Mouse (Mus musculus): ENCODE measurements around the gene Slc2a4.

Gene Slc2a4

DNA sequence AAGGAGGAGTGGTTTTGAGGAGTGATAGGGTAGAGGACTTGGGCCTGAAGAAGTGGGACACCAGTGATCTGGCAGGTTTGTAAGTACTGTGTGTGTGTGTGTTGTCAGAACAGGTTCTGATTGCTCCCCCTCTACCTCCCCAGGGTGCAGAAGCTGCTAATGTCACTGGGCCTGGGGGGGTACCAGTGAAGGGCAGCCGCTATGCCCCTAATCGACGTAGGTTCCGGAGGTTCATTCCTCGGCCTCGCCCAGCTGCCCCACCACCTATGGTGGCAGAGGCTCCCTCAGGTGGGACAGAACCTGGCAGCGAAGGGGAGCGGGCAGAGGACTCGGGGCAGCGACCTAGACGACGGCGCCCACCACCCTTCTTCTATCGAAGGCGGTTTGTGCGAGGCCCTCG is 8.3 kb downstream of the Slc2a4 start:
- peak; percentile 13 to 64 for DNase-seq (ENCODE audit: low spot score in 2 of 2)

DNA sequence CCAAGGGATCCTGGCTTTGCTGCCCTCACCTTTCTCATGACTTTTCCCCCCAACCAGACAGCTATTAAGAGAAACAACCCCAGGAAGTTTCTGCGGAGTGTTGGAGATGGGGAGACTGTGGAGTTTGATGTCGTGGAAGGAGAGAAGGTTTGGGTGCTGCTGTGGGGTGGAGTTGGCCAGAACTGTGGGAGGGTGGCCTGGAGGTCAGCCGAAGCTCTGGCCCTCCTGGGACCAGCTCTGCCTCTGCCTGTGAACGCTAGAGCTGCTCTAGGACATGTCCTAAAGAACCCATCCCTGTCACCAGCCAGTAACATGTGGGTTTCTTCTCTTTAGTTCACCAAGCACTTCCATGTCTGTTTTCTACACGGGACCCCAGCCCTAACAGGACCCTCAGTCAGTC is 8.8 kb downstream of the Slc2a4 start:
- no peak for DNase-seq (ENCODE audit: low spot score in 2 of 2)

DNA sequence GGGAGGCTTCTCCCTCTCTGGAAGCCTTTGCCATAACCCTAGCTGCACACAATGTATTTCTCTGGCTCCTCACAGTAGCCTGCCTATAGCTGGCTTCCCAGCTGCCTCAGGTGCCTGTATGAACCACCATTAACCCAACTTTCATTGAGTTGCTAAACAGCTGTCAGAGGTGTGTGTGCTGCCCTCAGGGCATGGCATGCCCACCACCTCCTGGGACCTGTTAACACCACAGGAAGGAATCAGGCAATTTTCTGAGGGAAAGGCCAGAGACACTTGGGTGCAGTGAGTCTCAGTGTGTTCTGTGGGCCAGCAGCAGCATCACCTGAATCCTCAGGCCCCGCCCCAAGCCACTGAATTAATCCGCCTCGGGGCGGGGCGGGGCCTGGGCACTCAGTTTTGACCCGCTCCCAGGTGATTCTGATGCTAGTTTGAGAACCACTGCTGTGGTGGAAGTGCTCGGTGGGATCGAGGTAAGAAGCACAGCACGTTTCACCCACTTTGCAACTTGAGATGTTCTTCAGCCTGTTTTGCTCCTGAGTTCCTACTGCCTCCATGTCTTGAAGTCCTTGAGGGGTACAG is 9.5 kb downstream of the Slc2a4 start:
- peak in 1 of 2 experiments; percentile 61 for DNase-seq (ENCODE audit: low spot score in 2 of 2)

DNA sequence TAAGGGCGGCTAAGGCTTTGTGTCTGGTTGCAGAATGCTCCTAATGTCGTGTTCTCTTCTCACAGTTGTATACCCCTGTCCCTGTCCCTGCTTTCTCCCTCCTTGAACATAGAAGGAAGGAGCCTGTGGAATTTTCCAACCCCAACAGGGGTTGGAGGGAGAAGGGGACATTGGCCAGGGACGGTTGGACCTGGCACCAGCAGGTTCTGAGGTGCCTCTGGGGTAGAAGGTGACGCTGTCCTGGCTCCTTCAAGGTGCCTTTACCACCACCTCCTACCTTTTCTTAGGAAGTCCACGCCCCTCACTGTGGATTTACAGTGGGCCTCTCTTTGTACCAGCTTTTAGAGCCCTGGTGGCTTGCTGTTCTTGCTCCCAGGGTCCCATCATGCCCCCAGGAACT is 10.2 kb downstream of the Slc2a4 start:
- DNase-seq (ENCODE audit: low spot score in 2 of 2) = no peak

DNA sequence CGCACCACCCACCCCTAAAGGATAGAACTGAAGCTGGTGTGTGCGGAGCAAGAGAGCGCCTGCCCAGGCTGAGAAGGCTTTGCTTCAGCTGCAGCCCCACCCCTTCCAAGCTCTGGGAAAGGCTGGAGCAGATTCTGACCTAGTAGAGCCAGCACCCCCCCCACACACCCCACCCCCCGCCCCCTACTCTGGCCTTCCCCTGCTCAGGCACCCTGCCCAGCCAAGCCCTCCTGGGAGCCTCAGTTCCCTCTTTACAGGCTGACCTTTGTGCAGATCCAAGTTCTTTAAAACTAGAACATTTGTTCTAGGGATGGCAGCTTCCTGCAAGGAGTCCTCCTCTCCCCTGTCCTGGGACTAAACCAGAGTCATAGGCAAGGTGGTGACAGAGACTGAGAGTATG is 10.6 kb downstream of the Slc2a4 start:
- no peak for DNase-seq (ENCODE audit: low spot score in 2 of 2)

GRCm38 (mm10) chr11:69936714-69937347 is 11.2 kb downstream of the Slc2a4 start:
- DNase-seq (ENCODE audit: low spot score in 2 of 2) = no peak

- peak; percentile 22 to 70 for DNase-seq (ENCODE audit: low spot score in 2 of 2)
These were observed 11.8 kb downstream of the Slc2a4 start for GRCm38 (mm10) chr11:69936156-69936555.

- DNase-seq (ENCODE audit: low spot score in 2 of 2) = peak; percentile 84 to 92
These were observed 12.7 kb downstream of the Slc2a4 start, which contains the start of gene Ybx2 for GRCm38 (mm10) chr11:69935137-69935879. Ybx2 (plus strand) TSS chr11:69935796.

GRCm38 (mm10) chr11:69934681-69935080 is 13.3 kb downstream of the Slc2a4 start:
- peak in 1 of 2 experiments; percentile 13 for DNase-seq (ENCODE audit: low spot score in 2 of 2)

DNA sequence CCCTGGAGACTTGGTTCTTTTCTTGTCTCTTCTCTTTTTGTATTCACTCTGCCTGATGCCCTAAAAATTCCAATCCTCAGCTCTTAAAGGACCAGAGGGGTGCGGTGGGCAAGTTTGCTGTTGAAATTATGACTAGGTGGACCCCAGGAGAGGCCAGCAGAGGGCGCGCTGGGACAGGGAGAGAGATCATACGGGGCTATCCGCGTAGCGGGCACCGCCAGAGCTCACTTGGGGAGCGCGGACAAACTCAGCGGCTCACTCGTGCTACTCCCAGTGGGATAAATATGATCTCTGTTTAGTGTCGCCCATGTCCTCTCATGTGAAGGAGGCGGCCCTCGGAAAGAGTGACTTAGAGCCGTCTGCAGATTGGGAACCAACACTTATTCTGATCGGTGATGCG is 13.8 kb downstream of the Slc2a4 start:
- peak; percentile 95 to 100 for DNase-seq (ENCODE audit: low spot score in 2 of 2)

- DNase-seq (ENCODE audit: low spot score in 2 of 2) = no peak
These were observed 14.9 kb downstream of the Slc2a4 start for GRCm38 (mm10) chr11:69933066-69933465.

- DNase-seq (ENCODE audit: low spot score in 2 of 2) = peak; percentile 30 to 66
These were observed 15.7 kb downstream of the Slc2a4 start for GRCm38 (mm10) chr11:69932254-69932653.

- peak in 1 of 2 experiments; percentile 54 for DNase-seq (ENCODE audit: low spot score in 2 of 2)
These were observed 16.2 kb downstream of the Slc2a4 start for GRCm38 (mm10) chr11:69931769-69932168.

DNA sequence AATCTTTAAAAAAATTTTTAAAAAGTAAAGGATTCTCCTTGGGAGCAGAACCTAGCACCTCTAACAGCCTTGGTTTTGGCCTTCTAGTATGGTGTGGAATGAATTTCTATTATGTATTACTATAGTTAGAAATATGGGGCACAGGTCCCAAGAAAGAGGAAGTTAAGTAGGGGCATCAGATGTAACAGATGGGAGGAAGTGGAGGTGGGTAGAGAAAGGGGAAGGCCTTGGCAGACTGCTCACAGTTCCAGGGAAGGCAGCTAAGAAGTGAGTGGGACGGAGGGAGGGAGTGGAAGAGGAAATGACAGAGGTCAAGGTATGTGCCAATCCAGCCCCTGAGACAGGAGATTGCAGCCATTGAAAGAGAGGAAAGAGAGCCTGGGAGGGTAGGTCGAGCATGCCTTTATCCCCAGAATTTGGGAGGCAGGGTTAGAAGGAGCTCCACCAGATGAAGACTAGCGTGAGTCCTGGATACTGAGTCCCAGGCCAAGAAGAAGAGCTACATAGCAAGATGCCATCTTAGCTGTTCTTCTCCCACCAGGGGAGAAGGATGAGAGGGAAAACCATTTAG is 16.9 kb downstream of the Slc2a4 start:
- DNase-seq (ENCODE audit: low spot score in 2 of 2) = peak; percentile 28 to 64

DNA sequence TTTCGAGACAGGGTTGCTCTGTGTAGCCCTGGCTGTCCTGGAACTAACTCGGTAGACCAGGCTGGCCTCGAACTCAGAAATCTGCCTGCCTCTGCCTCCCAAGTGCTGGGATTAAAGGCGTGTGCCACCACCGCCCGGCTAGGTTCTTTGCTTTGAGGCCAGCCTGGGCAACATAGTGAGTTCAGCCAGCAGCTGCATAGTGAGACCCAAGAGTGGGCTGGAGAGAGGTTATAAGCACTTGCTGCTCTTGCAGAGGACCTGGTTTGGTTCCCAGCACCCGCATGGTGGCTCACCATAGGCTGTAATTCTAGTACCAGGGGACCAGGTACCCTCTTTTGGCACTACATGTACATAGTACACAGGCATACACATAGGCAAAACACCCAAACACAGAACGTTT is 17.8 kb downstream of the Slc2a4 start:
- DNase-seq (ENCODE audit: low spot score in 2 of 2) = peak in 1 of 2 experiments; percentile 59

DNA sequence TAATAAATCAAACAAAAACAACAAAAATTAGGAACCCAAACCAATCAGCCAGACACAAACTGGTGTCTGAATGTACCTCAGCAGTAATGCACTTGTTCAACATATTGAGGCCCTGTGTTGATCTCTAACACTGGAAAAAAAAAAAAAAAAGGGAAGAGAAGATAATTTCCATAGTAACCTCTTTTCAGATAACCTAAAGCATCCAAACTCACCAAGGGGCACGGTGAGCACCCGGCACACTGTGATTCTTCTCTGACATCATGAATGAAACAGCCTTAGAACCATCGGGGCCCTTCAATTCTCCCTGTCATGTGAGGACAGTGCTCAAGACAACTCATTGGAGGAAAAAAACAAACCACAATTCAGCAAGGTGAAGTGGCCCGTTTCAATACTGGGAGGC is 18.3 kb downstream of the Slc2a4 start:
- no peak for DNase-seq (ENCODE audit: low spot score in 2 of 2)

DNA sequence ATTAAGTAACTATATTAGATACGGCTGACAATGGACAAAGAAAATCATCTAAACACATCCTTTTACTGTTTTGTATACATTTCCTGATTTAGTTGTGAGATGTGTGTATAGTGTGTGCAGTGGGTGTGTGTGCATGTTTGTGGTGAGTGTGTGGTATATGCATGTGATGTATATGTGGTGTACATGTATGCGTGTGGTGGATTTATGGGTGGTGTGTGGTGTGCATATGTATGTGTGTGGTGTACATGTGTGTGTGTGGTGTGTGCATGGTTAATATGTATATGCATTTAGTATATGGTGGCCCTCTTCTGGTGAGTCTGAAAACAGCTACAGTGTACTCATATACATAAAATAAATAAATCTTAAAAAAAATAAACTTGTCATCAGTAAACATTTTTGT is 20.5 kb downstream of the Slc2a4 start:
- DNase-seq (ENCODE audit: low spot score in 2 of 2) = no peak

DNA sequence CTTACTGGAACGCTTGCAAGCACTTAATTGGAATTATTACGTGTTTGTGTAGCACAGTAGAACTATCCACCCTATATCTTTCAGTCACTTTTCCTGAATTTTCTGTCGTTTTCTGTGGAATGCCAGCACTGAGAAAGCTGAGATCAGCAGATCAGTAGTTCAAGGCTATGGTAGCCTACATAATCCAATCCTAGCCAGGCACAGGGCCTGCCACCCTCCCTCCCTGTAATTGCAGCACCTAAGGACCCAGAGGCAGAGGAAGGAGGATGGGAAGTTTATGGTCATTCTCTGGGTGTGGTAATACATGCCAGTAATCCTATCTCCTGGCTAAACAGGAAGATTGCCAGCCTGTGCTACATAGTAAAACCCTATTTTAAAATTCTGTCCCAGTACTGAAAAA is 25.2 kb downstream of the Slc2a4 start:
- DNase-seq (ENCODE audit: low spot score in 2 of 2) = peak in 1 of 2 experiments; percentile 13

DNA sequence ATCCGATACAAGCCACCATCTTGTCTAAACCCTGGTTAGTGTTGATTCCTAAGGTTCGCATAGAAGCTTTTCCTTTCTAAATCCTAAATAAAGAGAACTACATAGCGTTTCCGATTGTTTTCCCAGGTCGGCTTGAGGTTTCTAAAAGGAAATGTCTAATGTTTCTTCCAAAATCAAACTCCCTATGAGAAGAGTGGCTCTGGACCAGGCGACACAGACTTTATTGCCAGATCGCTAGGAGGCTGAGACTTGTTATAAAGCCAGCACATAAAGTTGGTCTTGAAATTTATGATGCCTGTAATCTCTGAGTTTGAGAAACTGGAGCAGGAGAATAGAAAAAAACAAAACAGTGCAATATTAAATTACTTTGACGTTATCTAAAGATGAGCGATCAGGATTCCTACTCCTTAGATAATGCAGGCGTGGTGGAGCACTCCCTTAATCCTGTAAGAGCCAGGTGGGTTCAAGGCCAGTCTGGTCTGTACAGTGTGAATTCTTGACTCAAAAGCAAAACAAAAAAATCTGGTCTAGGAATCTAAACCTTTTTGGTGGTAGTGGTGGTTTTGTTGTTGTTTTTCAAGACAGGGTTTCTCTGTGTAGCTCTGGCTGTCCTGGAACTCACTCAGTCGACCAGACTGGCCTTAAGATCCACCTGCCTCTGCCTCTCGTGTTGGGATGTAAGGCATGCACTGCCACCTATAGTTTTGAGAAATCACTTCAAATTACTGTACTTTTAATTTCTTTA is 25.8 kb downstream of the Slc2a4 start:
- peak in 1 of 2 experiments; percentile 14 for DNase-seq (ENCODE audit: low spot score in 2 of 2)

GRCm38 (mm10) chr11:69921114-69922011 is 26.6 kb downstream of the Slc2a4 start, which contains the start of gene Eif5a:
Eif5a (minus strand) TSS chr11:69921958.
- peak; percentile 100 for DNase-seq (ENCODE audit: low spot score in 2 of 2)
